ENCODE assay signal across 29 mouse cellular contexts in genomic region chr6:103622117-103622713, GRCm38 (mm10).
DNase-seq lines count a peak whose midpoint lies in the region; ATAC-seq and TF ChIP-seq lines count a peak whose summit lies in the region.
"Had no signal": no experiment of that assay in that cellular context is flagged by ENCODE, and none has a peak within 500 bp of the region (broad histone marks: within the 10 kb centered on the region; RNA-seq: fewer than 3 reads in every experiment).

No protein-coding gene starts in this region.

- H3K27ac ChIP-seq in forebrain, embryonic 11.5 days (ENCODE audit: low read depth, low read length): no peak overlapping the region
- H3K27ac ChIP-seq in forebrain, embryonic 10.5 days: no peak overlapping the region
- H3K27ac ChIP-seq in forebrain, embryonic 16.5 days (ENCODE audit: low read length): no peak overlapping the region
- H3K27ac ChIP-seq in midbrain, embryonic 15.5 days: no peak overlapping the region
- no peak overlapping the region for H3K27ac ChIP-seq in gastrocnemius, adult 2 months
- H3K27ac ChIP-seq: embryonic facial prominence, embryonic 12.5 days; hindbrain, embryonic 13.5 days; kidney, postnatal 0 days; limb, embryonic 10.5 days; liver, embryonic 15.5 days; lung, embryonic 15.5 days; neural tube, embryonic 13.5 days had no signal

- H3K4me1 ChIP-seq in forebrain, embryonic 11.5 days (replicated peaks; ENCODE audit: control insufficient read depth, insufficient read depth, low read length): no peaks in the 10 kb centered on the region
- peaks cover 27% of the 10 kb centered on the region for H3K4me1 ChIP-seq in forebrain, embryonic 10.5 days
- H3K4me1 ChIP-seq in forebrain, embryonic 16.5 days (replicated peaks; ENCODE audit: control insufficient read depth, insufficient read depth, low read length): 0 out of 2 replicates have a peak, but pooled peaks cover 2% of the 10 kb centered on the region
- H3K4me1 ChIP-seq in midbrain, embryonic 15.5 days: 0 out of 2 replicates have a peak, but pooled peaks cover 2% of the 10 kb centered on the region
- H3K4me1 ChIP-seq: embryonic facial prominence, embryonic 12.5 days; heart, embryonic 12.5 days; limb, embryonic 10.5 days; liver, embryonic 15.5 days; lung, embryonic 15.5 days had no signal

- intact Hi-C loops in heart, postnatal 10 days (cut with DNase I): no loop called here
- intact Hi-C loops in gastrocnemius, adult 2 months (cut with DNase I): no loop called here

- no peaks in the 10 kb centered on the region for H3K36me3 ChIP-seq in forebrain, embryonic 11.5 days (ENCODE audit: control insufficient read depth, insufficient read depth, low read length)
- H3K36me3 ChIP-seq in forebrain, embryonic 10.5 days (replicated peaks): no peaks in the 10 kb centered on the region
- no peaks in the 10 kb centered on the region for H3K36me3 ChIP-seq in forebrain, embryonic 16.5 days (ENCODE audit: control insufficient read depth, insufficient read depth)
- no peaks in the 10 kb centered on the region for H3K36me3 ChIP-seq in midbrain, embryonic 15.5 days (replicated peaks)
- H3K36me3 ChIP-seq: embryonic facial prominence, embryonic 12.5 days; heart, embryonic 12.5 days; hindbrain, embryonic 13.5 days; limb, embryonic 10.5 days; liver, embryonic 15.5 days; lung, embryonic 15.5 days; neural tube, embryonic 13.5 days had no signal

- 14% methylated on average over 3 of the region's 3 CpGs for WGBS in forebrain, embryonic 11.5 days
- WGBS in forebrain, embryonic 10.5 days: 39% methylated on average over 3 of the region's 3 CpGs
- 10% methylated on average over 3 of the region's 3 CpGs for WGBS in forebrain, embryonic 16.5 days
- WGBS in midbrain, embryonic 15.5 days: 6% methylated on average over 3 of the region's 3 CpGs

- no peaks in the 10 kb centered on the region for H3K9me3 ChIP-seq in forebrain, embryonic 11.5 days (ENCODE audit: control insufficient read depth, low read length)
- H3K9me3 ChIP-seq in forebrain, embryonic 10.5 days: no peaks in the 10 kb centered on the region
- H3K9me3 ChIP-seq in forebrain, embryonic 16.5 days (ENCODE audit: control insufficient read depth, low read length): no peaks in the 10 kb centered on the region
- no peaks in the 10 kb centered on the region for H3K9me3 ChIP-seq in midbrain, embryonic 15.5 days
- H3K9me3 ChIP-seq: embryonic facial prominence, embryonic 12.5 days; heart, embryonic 12.5 days; hindbrain, embryonic 13.5 days; limb, embryonic 10.5 days; liver, embryonic 15.5 days; lung, embryonic 15.5 days; neural tube, embryonic 13.5 days had no signal

- H3K4me2 ChIP-seq in forebrain, embryonic 11.5 days (ENCODE audit: low read depth, low read length, severe bottlenecking): no peak overlapping the region
- no peak overlapping the region for H3K4me2 ChIP-seq in forebrain, embryonic 16.5 days (ENCODE audit: low read length)
- H3K4me2 ChIP-seq in midbrain, embryonic 15.5 days: no peak overlapping the region
- H3K4me2 ChIP-seq: embryonic facial prominence, embryonic 12.5 days; heart, embryonic 12.5 days; hindbrain, embryonic 13.5 days; liver, embryonic 15.5 days; lung, embryonic 15.5 days; neural tube, embryonic 13.5 days had no signal

- H3K4me3 ChIP-seq in forebrain, embryonic 11.5 days (ENCODE audit: low read depth, low read length): no peak overlapping the region
- H3K4me3 ChIP-seq in forebrain, embryonic 10.5 days: no peak overlapping the region
- H3K4me3 ChIP-seq in forebrain, embryonic 16.5 days (replicated peaks; ENCODE audit: low read length): no peak overlapping the region
- H3K4me3 ChIP-seq in midbrain, embryonic 15.5 days: no peak overlapping the region
- H3K4me3 ChIP-seq in gastrocnemius, adult 2 months: no peak overlapping the region
- H3K4me3 ChIP-seq: embryonic facial prominence, embryonic 12.5 days; heart, embryonic 12.5 days; hindbrain, embryonic 13.5 days; limb, embryonic 10.5 days; liver, embryonic 15.5 days; lung, embryonic 15.5 days; myocyte; neural tube, embryonic 13.5 days had no signal

- H3K9ac ChIP-seq in forebrain, embryonic 11.5 days (ENCODE audit: low read length): no peak overlapping the region
- H3K9ac ChIP-seq in forebrain, embryonic 16.5 days (replicated peaks; ENCODE audit: low read depth, low read length): no peak overlapping the region
- no peak overlapping the region for H3K9ac ChIP-seq in midbrain, embryonic 15.5 days
- H3K9ac ChIP-seq: embryonic facial prominence, embryonic 12.5 days; heart, embryonic 12.5 days; hindbrain, embryonic 13.5 days; liver, embryonic 15.5 days; lung, embryonic 15.5 days; neural tube, embryonic 13.5 days had no signal

- TF ChIP-seq POLR2A in brain, embryonic 14.5 days (IDR thresholded peaks at IDR 0.05; ENCODE audit: borderline replicate concordance, extremely low read depth, insufficient read depth, insufficient read length, poor library complexity, severe bottlenecking): no peak

- ATAC-seq in forebrain, embryonic 11.5 days (replicated peaks; ENCODE audit: low FRiP score): peak; percentile 85
- ATAC-seq in forebrain, embryonic 16.5 days: 0 out of 2 replicates have a peak, but pooled peaks have one; percentile 40
- ATAC-seq in midbrain, embryonic 15.5 days (replicated peaks): peak; percentile 62
- ATAC-seq: Patski had no signal

- no peaks in the 10 kb centered on the region for H3K27me3 ChIP-seq in forebrain, embryonic 11.5 days (ENCODE audit: control insufficient read depth, insufficient read depth, low read length)
- no peaks in the 10 kb centered on the region for H3K27me3 ChIP-seq in forebrain, embryonic 10.5 days (ENCODE audit: poor library complexity, severe bottlenecking)
- no peaks in the 10 kb centered on the region for H3K27me3 ChIP-seq in forebrain, embryonic 16.5 days (replicated peaks; ENCODE audit: control insufficient read depth, insufficient read depth, low read length)
- H3K27me3 ChIP-seq in midbrain, embryonic 15.5 days (replicated peaks): no peaks in the 10 kb centered on the region
- H3K27me3 ChIP-seq: embryonic facial prominence, embryonic 12.5 days; heart, embryonic 12.5 days; hindbrain, embryonic 13.5 days; liver, embryonic 15.5 days; lung, embryonic 15.5 days; neural tube, embryonic 13.5 days had no signal

- no peak for DNase-seq in forebrain, embryonic 11.5 days (ENCODE audit: low spot score)
- DNase-seq in forebrain, embryonic 10.5 days (ENCODE audit: extremely low spot score, low spot score): no peak
- DNase-seq in brain, embryonic 14.5 days (ENCODE audit: low read depth): peak; percentile 78
- no peak for DNase-seq in urinary bladder, postnatal 4 days (ENCODE audit: low spot score in 2 of 2)
- no peak for DNase-seq in heart, postnatal 10 days
- no peak for DNase-seq in gastrocnemius, adult 2 months
- DNase-seq: adrenal gland, adult 2 months; cerebellum, adult 11-12 months; cerebellum, postnatal 10 days; heart, adult 11 months; heart, postnatal 14 days; kidney, adult 2 months; liver; lung, postnatal 36 days; right cerebral cortex, adult 18-20 months; thymus, adult 18-20 months; thymus, postnatal 4 days had no signal

- TF ChIP-seq CTCF in brain, embryonic 14.5 days (IDR thresholded peaks at IDR 0.05; ENCODE audit: borderline replicate concordance, extremely low read depth, insufficient read depth, insufficient read length): no peak
- TF ChIP-seq CTCF in gastrocnemius, adult 2 months (IDR thresholded peaks at IDR 0.05): no peak
